Mouse (Mus musculus) forebrain, embryonic 11.5 days (tissue): ENCODE data around the gene Wdr72. TPM values are rescaled to one million over a fixed set of nuclear protein-coding genes. Genes with fewer than 3 reads are reported as not detected.

Source experiments
- ATAC-seq: fragments of 200-750 bp; cut with Nextera tagmentation; replicated peaks from 2 replicates; pipeline ENCODE4 v1.8.0; 2017; ENCODE audit warnings: moderate TSS enrichment; ENCODE audit not compliant: low FRiP score
- DNase-seq: peaks from one replicate; pipeline ENCODE4 v3.0.0-alpha.2; 2017; ENCODE audit warnings: low spot score
- H3K27ac ChIP-seq: fragments of 300-500 bp; sonication (generic); 2 replicates; pipeline ENCODE4 v1.5.1; 2014; ENCODE audit warnings: low read depth, low read length
- H3K27me3 ChIP-seq: fragments of 300-500 bp; sonication (generic); 2 replicates; pipeline ENCODE4 v1.6.1; 2014; ENCODE audit warnings: mild to moderate bottlenecking, low read length, mixed read lengths; ENCODE audit not compliant: control insufficient read depth, insufficient read depth
- H3K36me3 ChIP-seq: fragments of 300-500 bp; sonication (generic); 2 replicates; pipeline ENCODE4 v1.6.1; 2014; ENCODE audit warnings: mild to moderate bottlenecking, low read length, moderate library complexity, mixed read lengths; ENCODE audit not compliant: control insufficient read depth, insufficient read depth
- H3K4me1 ChIP-seq: fragments of 300-500 bp; sonication (generic); replicated peaks from 2 replicates; pipeline ENCODE4 v1.6.1; 2014; ENCODE audit warnings: low read length, mixed read lengths; ENCODE audit not compliant: control insufficient read depth, insufficient read depth
- H3K4me2 ChIP-seq: fragments of 300-500 bp; sonication (generic); 2 replicates; pipeline ENCODE4 v1.6.1; 2014; ENCODE audit warnings: low read depth, mild to moderate bottlenecking, low read length, moderate library complexity, mixed read lengths; ENCODE audit not compliant: severe bottlenecking
- H3K4me3 ChIP-seq: fragments of 300-500 bp; sonication (generic); 2 replicates; pipeline ENCODE4 v1.5.1; 2014; ENCODE audit warnings: low read depth, low read length
- H3K9ac ChIP-seq: fragments of 300-500 bp; sonication (generic); 2 replicates; pipeline ENCODE4 v1.6.1; 2014; ENCODE audit warnings: low read length
- H3K9me3 ChIP-seq: fragments of 300-500 bp; sonication (generic); 2 replicates; pipeline ENCODE4 v1.6.1; 2016; ENCODE audit warnings: low read length, mixed read lengths; ENCODE audit not compliant: control insufficient read depth
- WGBS: fragments of 180-500 bp; shearing (Covaris S2); extraction: QIAGEN DNeasy Blood & Tissue Kit; methylation state at CpG from one replicate; pipeline ENCODE4 v1.1.7; 2014; 5-methylcytosine and 5-hydroxymethylcytosine counted together
- polyA plus RNA-seq: library from polyadenylated mRNA; unstranded; fragments of >200 nt; fragmentation: Nextera tagmentation; extraction: Ambion mirVana; gene quantifications from 2 replicates; pipeline ENCODE4 v1.2.1, GENCODE M21; 2014

Wdr72 gene
- polyA plus RNA-seq, 1 experiment from 2014 or later = 0.23 TPM

GRCm38 (mm10) chr9:74258389-74258788, 148.2 kb downstream of the Wdr72 start:
- no peaks in the 10 kb centered on the region for H3K9me3 ChIP-seq
- no peak overlapping the region for H3K9ac ChIP-seq
- no peak overlapping the region for H3K27ac ChIP-seq
- H3K36me3 ChIP-seq = no peaks in the 10 kb centered on the region
- no peaks in the 10 kb centered on the region for H3K4me1 ChIP-seq
- no peak overlapping the region for H3K4me3 ChIP-seq
- DNase-seq (no peak), ATAC-seq (no peak)
- 39% methylated on average over 4 of the region's 4 CpGs for WGBS
- H3K27me3 ChIP-seq = no peaks in the 10 kb centered on the region
- H3K4me2 ChIP-seq = no peak overlapping the region

GRCm38 (mm10) chr9:74277752-74278385, 167.7 kb downstream of the Wdr72 start:
- no peak for DNase-seq
- Histone ChIP-seq H3K9me3 (no peaks in the 10 kb centered on the region), H3K36me3 (no peaks in the 10 kb centered on the region), H3K27ac (no peak overlapping the region), H3K4me2 (no peak overlapping the region), H3K4me1 (peaks cover 5% of the 10 kb centered on the region; the same call in 1 of the 2 replicates), H3K27me3 (no peaks in the 10 kb centered on the region), H3K9ac (no peak overlapping the region), H3K4me3 (no peak overlapping the region)
- ATAC-seq = no peak
- 46% methylated on average over 14 of the region's 14 CpGs for WGBS

GRCm38 (mm10) chr9:74282072-74282471, 171.9 kb downstream of the Wdr72 start:
- WGBS = 9% methylated on average over 3 of the region's 3 CpGs
- Histone ChIP-seq H3K4me3 (no peak overlapping the region), H3K9me3 (no peaks in the 10 kb centered on the region), H3K27ac (no peak overlapping the region), H3K27me3 (no peaks in the 10 kb centered on the region), H3K4me1 (peaks cover 5% of the 10 kb centered on the region; the same call in 1 of the 2 replicates), H3K4me2 (no peak overlapping the region), H3K36me3 (no peaks in the 10 kb centered on the region), H3K9ac (no peak overlapping the region)
- no peak for ATAC-seq
- DNase-seq = no peak

DNA sequence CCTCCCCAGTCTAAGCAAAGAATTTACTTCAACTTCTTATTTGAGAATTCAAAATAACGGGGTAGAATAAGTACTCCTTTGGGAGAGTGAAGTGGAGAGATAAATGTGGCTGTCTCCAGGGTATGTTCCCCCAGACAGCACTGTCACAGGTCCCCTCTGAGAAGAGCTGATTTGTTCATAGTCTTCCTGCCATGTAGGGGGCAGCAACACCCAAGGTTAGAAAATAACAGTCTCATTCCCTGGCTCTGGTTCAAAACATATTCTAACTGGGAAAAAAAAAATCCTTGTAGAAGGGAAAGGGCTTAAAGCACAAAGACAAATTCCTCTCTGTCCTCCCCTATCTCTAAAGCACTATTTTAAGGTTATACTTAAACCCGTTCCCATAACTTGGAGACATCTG, 176.1 kb downstream of the Wdr72 start:
- WGBS = 74% methylated on average over 2 of the region's 2 CpGs
- Histone ChIP-seq H3K4me3 (no peak overlapping the region), H3K27me3 (no peaks in the 10 kb centered on the region), H3K36me3 (no peaks in the 10 kb centered on the region), H3K4me2 (no peak overlapping the region), H3K4me1 (no peaks in the 10 kb centered on the region), H3K9me3 (no peaks in the 10 kb centered on the region), H3K9ac (no peak overlapping the region), H3K27ac (no peak overlapping the region)
- no peak for ATAC-seq
- no peak for DNase-seq

DNA sequence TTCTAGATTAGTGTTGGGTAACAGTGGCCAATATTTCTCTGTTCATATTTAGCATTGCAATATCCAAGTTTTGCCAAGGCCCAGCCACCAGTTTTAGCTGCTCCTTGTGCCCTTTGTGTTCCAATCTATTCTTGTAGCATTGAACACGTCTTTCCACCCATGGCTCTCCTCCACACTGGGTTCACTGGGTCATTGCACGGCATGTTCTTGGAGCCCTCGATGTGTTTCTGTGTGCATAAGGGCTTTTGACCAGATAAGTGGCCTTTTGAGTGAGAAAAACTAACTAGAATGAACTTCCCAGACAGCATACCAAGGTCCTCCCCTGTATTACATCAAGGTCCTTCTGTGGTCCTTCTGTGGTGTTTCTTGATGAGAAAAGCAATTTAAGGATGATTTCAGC, 184.3 kb downstream of the Wdr72 start:
- Histone ChIP-seq H3K4me1 (no peaks in the 10 kb centered on the region), H3K9ac (no peak overlapping the region), H3K36me3 (no peaks in the 10 kb centered on the region), H3K27me3 (no peaks in the 10 kb centered on the region), H3K4me3 (no peak overlapping the region), H3K4me2 (no peak overlapping the region), H3K27ac (no peak overlapping the region), H3K9me3 (no peaks in the 10 kb centered on the region)
- ATAC-seq (no peak), DNase-seq (no peak)
- 82% methylated on average over 3 of the region's 3 CpGs for WGBS

- Histone ChIP-seq H3K4me3 (no peak overlapping the region), H3K9ac (no peak overlapping the region), H3K27ac (no peak overlapping the region), H3K36me3 (no peaks in the 10 kb centered on the region), H3K27me3 (no peaks in the 10 kb centered on the region), H3K4me1 (no peaks in the 10 kb centered on the region), H3K4me2 (no peak overlapping the region), H3K9me3 (no peaks in the 10 kb centered on the region)
- 83% methylated on average over 1 of the region's 1 CpGs for WGBS
- ATAC-seq (no peak), DNase-seq (no peak)
Observed at GRCm38 (mm10) chr9:74318771-74319170, 208.6 kb downstream of the Wdr72 start.

GRCm38 (mm10) chr9:74324089-74324924, 214.2 kb downstream of the Wdr72 start:
- Histone ChIP-seq H3K4me2 (no peak overlapping the region), H3K27me3 (no peaks in the 10 kb centered on the region; the same call in 1 of the 2 replicates), H3K4me3 (no peak overlapping the region), H3K4me1 (no peaks in the 10 kb centered on the region), H3K9me3 (no peaks in the 10 kb centered on the region), H3K36me3 (no peaks in the 10 kb centered on the region), H3K9ac (no peak overlapping the region), H3K27ac (no peak overlapping the region)
- no peak for ATAC-seq
- 64% methylated on average over 11 of the region's 11 CpGs for WGBS
- no peak for DNase-seq

GRCm38 (mm10) chr9:74324925-74325295, 214.8 kb downstream of the Wdr72 start:
- no peaks in the 10 kb centered on the region for H3K36me3 ChIP-seq
- H3K27me3 ChIP-seq = no peaks in the 10 kb centered on the region; the same call in 1 of the 2 replicates
- no peak overlapping the region for H3K4me2 ChIP-seq
- H3K27ac ChIP-seq = no peak overlapping the region
- H3K4me1 ChIP-seq = no peaks in the 10 kb centered on the region
- no peaks in the 10 kb centered on the region for H3K9me3 ChIP-seq
- no peak overlapping the region for H3K9ac ChIP-seq
- ATAC-seq = peak; percentile 30; the same call in 1 of the 2 replicates
- DNase-seq = no peak
- H3K4me3 ChIP-seq = no peak overlapping the region
- 27% methylated on average over 3 of the region's 3 CpGs for WGBS
